Mouse (Mus musculus) heart, embryonic 14.5 days (tissue): Measurements from ENCODE around the gene Lmna. TPM values are rescaled to one million over a fixed set of nuclear protein-coding genes. Genes with fewer than 3 reads are reported as not detected.

Source experiments
- ATAC-seq: fragments of 200-750 bp; cut with Nextera tagmentation; 2 replicates; pipeline ENCODE4 v1.8.0; 2017; ENCODE audit warnings: low read depth, moderate TSS enrichment; ENCODE audit not compliant: insufficient number of reproducible peaks, insufficient read depth, low FRiP score
- H3K27ac ChIP-seq, 2 experiments: fragments of 200-500 bp in 1 of 2; fragments of 300-500 bp in 1 of 2; sonication (generic) in 1 of 2; replicated peaks in 1 of 2; 2 replicates each; pipeline ENCODE4 v1.5.1; 2012 to 2014; ENCODE audit warnings: low read depth in 2 of 2, low read length in 2 of 2, control low read depth in 1 of 2, mild to moderate bottlenecking in 1 of 2, mixed read lengths in 1 of 2; ENCODE audit not compliant: control insufficient read depth in 1 of 2, insufficient read depth in 1 of 2
- H3K27me3 ChIP-seq: fragments of 300-500 bp; sonication (generic); 2 replicates; pipeline ENCODE4 v1.6.1; 2014; ENCODE audit warnings: mild to moderate bottlenecking, low read length, control low read depth; ENCODE audit not compliant: control insufficient read depth, insufficient read depth
- H3K36me3 ChIP-seq: fragments of 300-500 bp; sonication (generic); 2 replicates; pipeline ENCODE4 v1.6.1; 2014; ENCODE audit warnings: mild to moderate bottlenecking, control low read depth, low read length, mixed read lengths; ENCODE audit not compliant: control insufficient read depth, insufficient read depth
- H3K4me1 ChIP-seq, 2 experiments: fragments of 200-500 bp in 1 of 2; fragments of 300-500 bp in 1 of 2; sonication (generic) in 1 of 2; 2 replicates each; pipeline ENCODE4 v1.6.1; 2012 to 2014; ENCODE audit warnings: low read length in 2 of 2, control low read depth in 1 of 2, mixed read lengths in 1 of 2; ENCODE audit not compliant: control insufficient read depth in 2 of 2, insufficient read depth in 2 of 2
- H3K4me2 ChIP-seq: fragments of 300-500 bp; sonication (generic); 2 replicates; pipeline ENCODE4 v1.6.1; 2014; ENCODE audit warnings: mild to moderate bottlenecking, low read length
- H3K4me3 ChIP-seq, 2 experiments: fragments of 200-500 bp in 1 of 2; fragments of 300-500 bp in 1 of 2; sonication (generic) in 1 of 2; 2 replicates each; pipeline ENCODE4 v1.5.1; 2012 to 2014; ENCODE audit warnings: low read length in 2 of 2, mild to moderate bottlenecking in 2 of 2, control low read depth in 1 of 2, low read depth in 1 of 2, moderate library complexity in 1 of 2; ENCODE audit not compliant: control insufficient read depth in 1 of 2, insufficient read depth in 1 of 2
- H3K9ac ChIP-seq: fragments of 300-500 bp; sonication (generic); 2 replicates; pipeline ENCODE4 v1.6.1; 2014; ENCODE audit warnings: mild to moderate bottlenecking, low read length
- H3K9me3 ChIP-seq: fragments of 300-500 bp; sonication (generic); 2 replicates; pipeline ENCODE4 v1.6.1; 2016; ENCODE audit warnings: low read length, control low read depth; ENCODE audit not compliant: control insufficient read depth
- WGBS: fragments of 180-500 bp; shearing (Covaris S2); extraction: QIAGEN DNeasy Blood & Tissue Kit; methylation state at CpG from one replicate; pipeline ENCODE4 v1.1.7; 2014; 5-methylcytosine and 5-hydroxymethylcytosine counted together
- polyA plus RNA-seq: library from polyadenylated mRNA; unstranded; fragments of >200 nt; fragmentation: Nextera tagmentation; extraction: Ambion mirVana; gene quantifications from 2 replicates; pipeline ENCODE4 v1.2.1, GENCODE M21; 2014

Gene Lmna
- polyA plus RNA-seq, 1 experiment from 2014 or later, result 84.1 TPM

DNA sequence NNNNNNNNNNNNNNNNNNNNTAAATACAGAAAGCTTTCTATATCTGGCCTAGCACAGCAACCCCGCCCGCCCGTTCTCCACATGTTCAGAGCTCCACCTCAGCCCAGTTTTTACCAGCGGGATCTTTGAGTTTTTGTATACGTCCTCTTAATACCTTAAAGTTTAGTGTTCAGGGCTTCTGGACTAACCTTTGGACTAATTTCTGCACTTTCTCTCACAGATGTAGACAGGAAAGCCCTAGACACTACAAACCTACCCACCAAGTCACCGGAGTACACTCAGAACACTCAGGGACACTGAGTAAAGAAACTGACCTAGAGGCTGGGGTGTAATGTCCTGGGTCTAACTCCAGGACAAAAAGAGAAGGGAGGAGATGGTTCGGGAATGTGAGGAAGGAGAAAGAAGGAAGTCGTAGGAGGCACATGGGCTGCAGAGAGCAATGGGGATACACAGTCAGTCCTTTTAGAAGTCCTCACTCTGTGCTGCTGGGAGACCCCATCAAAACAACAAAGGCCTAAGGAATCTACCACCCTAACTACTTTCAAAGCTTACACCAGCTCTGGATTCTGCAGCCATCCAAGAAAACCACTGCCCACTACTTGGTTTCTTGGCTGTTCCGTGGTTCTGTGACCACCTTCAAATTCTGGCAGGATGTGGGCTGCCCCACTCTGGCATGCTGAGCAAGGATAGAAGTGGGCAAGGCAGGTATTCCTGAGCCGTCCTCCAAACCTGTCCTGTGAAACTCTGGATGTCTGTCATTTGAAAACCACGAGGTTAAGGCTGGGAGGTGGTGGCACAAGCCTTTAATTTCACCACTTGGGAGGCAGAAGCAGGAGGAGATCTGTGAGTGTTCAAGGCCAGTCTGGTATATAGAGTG lies 15.8 kb downstream of the Lmna start:
- peak overlapping the region; percentile 79 for H3K9ac ChIP-seq
- 64% methylated on average over 11 of the region's 11 CpGs for WGBS
- ATAC-seq, result no peak
- H3K4me2 ChIP-seq, result peak overlapping the region; percentile 87
- H3K36me3 ChIP-seq, result peaks cover 11% of the 10 kb centered on the region
- H3K9me3 ChIP-seq, result no peaks in the 10 kb centered on the region
- peak overlapping the region; percentile 93 to 98 for H3K27ac ChIP-seq
- H3K27me3 ChIP-seq, result no peaks in the 10 kb centered on the region
- peaks cover 52 to 70% of the 10 kb centered on the region in 2 experiments for H3K4me1 ChIP-seq
- H3K4me3 ChIP-seq, result no peak overlapping the region

DNA sequence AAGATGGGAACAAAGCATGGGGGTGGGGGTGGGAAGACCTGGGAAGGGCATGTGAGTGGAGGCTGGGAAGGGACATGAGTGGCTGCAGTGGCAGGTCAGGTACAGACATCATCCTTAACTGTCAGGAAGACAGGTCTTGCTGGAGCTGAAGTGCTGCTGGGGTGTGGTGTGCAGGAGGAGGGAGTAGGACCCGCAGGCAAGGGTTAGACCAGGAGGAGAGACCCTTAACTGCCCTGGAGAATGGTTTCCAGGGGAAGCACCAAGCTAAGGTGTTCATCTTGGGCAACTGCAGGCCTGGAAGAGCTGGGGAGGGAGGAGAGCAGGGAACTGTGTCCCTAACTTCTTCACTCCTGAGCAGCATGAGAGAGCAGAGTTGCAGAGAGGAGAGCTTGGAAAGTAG lies 22.4 kb downstream of the Lmna start:
- Histone ChIP-seq H3K4me3 (no peak overlapping the region), H3K9ac (no peak overlapping the region), H3K4me1 (peaks cover 22 to 34% of the 10 kb centered on the region in 2 experiments), H3K9me3 (no peaks in the 10 kb centered on the region), H3K27me3 (peaks cover 8% of the 10 kb centered on the region; the same call in 1 of the 2 replicates), H3K4me2 (no peak overlapping the region), H3K27ac (no peak overlapping the region), H3K36me3 (peaks cover 51% of the 10 kb centered on the region)
- ATAC-seq, result no peak
- 87% methylated on average over 1 of the region's 1 CpGs for WGBS

DNA sequence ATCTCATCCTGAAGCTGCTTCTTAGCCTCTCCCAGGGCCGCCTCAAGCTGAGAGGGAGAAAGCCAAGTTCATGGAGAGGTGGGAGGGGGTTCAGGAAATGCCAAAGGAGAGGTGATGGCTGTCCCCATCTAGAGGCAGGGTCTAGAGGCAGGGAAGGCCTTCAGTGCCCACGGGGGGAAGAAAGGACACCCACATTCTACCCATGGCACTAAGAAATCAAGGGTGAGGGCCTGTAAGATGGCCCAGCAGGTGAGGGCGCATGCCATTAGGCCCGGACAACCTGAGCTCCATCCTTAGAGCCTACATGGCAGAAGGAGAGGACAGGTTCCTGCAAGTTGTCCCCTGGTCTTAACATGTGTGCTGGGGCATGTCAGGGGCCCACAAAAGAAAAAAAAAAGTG lies 22.9 kb downstream of the Lmna start:
- ATAC-seq, result no peak
- no peak overlapping the region for H3K4me2 ChIP-seq
- H3K9ac ChIP-seq, result no peak overlapping the region
- H3K9me3 ChIP-seq, result no peaks in the 10 kb centered on the region
- H3K4me1 ChIP-seq, result peaks cover 20 to 31% of the 10 kb centered on the region in 2 experiments
- H3K36me3 ChIP-seq, result peaks cover 56% of the 10 kb centered on the region
- H3K4me3 ChIP-seq, result no peak overlapping the region
- H3K27me3 ChIP-seq, result peaks cover 8% of the 10 kb centered on the region; the same call in 1 of the 2 replicates
- no peak overlapping the region for H3K27ac ChIP-seq
- WGBS, result 78% methylated on average over 4 of the region's 4 CpGs

DNA sequence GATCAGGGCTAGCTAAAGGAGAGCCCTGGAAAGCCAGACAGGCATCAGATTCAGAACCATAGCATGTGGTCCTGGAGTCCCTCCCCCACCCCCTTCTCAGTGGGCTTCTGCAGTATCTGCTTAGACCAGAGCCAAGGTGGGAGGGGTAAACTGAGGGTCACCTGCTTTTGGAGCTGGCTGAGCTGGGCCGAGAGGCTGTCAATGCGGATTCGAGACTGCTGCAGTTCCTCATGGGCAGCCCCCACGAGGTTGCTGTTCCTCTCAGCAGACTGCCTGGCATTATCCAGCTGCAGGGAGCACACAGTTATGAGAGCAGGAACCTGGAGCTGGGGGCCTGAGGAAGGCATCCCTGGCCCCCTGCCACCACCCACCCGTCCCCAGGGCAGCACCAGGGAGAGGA lies 23.7 kb downstream of the Lmna start:
- Histone ChIP-seq H3K36me3 (peaks cover 63% of the 10 kb centered on the region), H3K4me1 (peaks cover 18 to 26% of the 10 kb centered on the region in 2 experiments), H3K27ac (no peak overlapping the region), H3K4me2 (no peak overlapping the region), H3K27me3 (peaks cover 8% of the 10 kb centered on the region; the same call in 1 of the 2 replicates), H3K9ac (no peak overlapping the region), H3K4me3 (no peak overlapping the region), H3K9me3 (no peaks in the 10 kb centered on the region)
- 80% methylated on average over 5 of the region's 5 CpGs for WGBS
- no peak for ATAC-seq

DNA sequence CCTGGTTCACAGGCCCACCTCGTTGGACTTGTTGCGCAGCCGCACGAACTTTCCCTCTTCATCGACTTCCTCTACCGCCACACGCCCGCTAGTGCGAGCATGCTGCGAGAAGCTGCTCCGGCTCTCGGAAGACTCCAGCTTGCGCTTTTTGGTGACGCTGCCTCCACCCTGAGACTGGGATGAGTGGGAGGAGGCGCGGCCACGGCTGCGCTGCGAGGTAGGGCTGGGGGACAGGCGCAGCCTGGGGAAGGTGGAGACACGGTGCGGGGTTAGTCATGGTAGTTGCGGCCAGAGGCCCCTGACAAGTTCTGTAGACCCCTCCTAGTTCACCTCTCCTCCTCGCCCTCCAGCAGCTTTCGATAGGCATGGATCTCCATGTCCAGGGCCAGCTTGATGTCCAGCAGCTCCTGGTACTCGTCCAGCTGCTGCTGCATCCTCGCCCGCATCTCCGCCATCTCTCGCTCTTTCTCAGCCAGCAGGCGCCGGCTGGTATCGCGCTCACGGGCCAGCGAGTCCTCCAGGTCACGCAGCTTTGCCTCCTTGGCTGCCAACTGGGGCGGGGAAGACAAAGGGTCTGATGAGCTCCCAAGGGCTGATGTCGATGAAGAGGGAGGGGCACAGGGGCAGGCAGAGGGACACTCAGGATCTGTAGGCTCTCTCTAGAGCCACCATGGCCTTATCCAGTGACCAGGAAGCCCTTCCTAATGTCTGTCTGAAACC lies 25.0 kb downstream of the Lmna start:
- H3K27me3 ChIP-seq, result peaks cover 8% of the 10 kb centered on the region; the same call in 1 of the 2 replicates
- no peak overlapping the region for H3K27ac ChIP-seq
- H3K9ac ChIP-seq, result no peak overlapping the region
- peaks cover 67% of the 10 kb centered on the region for H3K36me3 ChIP-seq
- no peaks in the 10 kb centered on the region for H3K9me3 ChIP-seq
- no peak overlapping the region for H3K4me3 ChIP-seq
- 44% methylated on average over 39 of the region's 39 CpGs for WGBS
- H3K4me1 ChIP-seq, result peaks cover 9 to 13% of the 10 kb centered on the region in 2 experiments
- H3K4me2 ChIP-seq, result no peak overlapping the region
- no peak for ATAC-seq

DNA sequence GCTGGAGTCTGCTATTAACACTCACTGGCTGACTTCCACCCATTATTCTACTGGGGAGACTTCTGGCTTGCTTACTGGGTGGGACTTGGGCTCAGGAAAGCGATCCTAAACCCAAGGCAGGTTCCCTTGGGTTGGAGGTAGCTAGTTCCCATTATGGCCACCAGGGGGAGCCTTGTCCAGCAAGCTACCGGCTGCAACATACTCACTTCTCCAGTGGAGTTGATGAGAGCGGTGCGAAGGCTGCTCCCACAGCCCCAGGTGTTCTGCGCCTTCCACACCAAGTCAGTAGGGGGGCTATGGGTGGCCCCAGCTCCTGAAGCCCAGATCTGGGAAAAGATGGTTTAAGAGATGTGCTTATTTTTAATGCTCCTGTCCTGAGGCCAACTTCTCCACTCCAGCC lies 26.1 kb downstream of the Lmna start:
- Histone ChIP-seq H3K36me3 (peaks cover 67% of the 10 kb centered on the region), H3K27me3 (peaks cover 8% of the 10 kb centered on the region; the same call in 1 of the 2 replicates), H3K4me2 (no peak overlapping the region), H3K9me3 (no peaks in the 10 kb centered on the region), H3K4me1 (peaks cover 2% of the 10 kb centered on the region in 2 experiments), H3K27ac (no peak overlapping the region), H3K4me3 (no peak overlapping the region), H3K9ac (no peak overlapping the region)
- 17% methylated on average over 5 of the region's 5 CpGs for WGBS
- no peak for ATAC-seq

DNA sequence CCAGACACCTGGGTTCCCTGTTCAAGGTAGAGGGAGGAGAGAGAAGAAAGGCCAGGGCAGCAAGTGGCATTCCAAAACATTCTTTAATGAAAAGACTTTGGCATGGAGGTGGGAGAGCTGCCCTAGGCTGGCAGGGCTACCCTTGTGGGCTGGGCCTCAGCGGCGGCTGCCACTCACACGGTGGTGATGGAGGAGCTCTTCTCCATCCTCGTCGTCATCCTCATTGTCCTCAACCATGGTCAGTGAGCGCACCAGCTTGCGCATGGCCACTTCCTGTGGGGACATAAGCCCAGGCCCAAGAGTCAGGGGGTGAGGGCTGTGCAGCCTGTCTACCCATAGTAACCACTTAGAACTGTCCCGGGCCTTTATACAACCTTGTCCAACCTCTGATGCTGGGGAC lies 26.6 kb downstream of the Lmna start:
- Histone ChIP-seq H3K9ac (no peak overlapping the region), H3K4me2 (no peak overlapping the region), H3K36me3 (peaks cover 66% of the 10 kb centered on the region), H3K27ac (no peak overlapping the region), H3K27me3 (peaks cover 8% of the 10 kb centered on the region; the same call in 1 of the 2 replicates), H3K9me3 (no peaks in the 10 kb centered on the region), H3K4me3 (no peak overlapping the region), H3K4me1 (no peaks in the 10 kb centered on the region)
- WGBS, result 67% methylated on average over 8 of the region's 8 CpGs
- ATAC-seq, result no peak
